Mouse (Mus musculus) neural tube, embryonic 14.5 days (tissue): ENCODE measurements around the gene Macf1. TPM values are rescaled to one million over a fixed set of nuclear protein-coding genes. Genes with fewer than 3 reads are reported as not detected.

ENCODE experiments used
- ATAC-seq: fragments of 200-750 bp; cut with Nextera tagmentation; 2 replicates; pipeline ENCODE4 v1.8.0; 2017; ENCODE audit warnings: low read depth, mild to moderate bottlenecking, moderate TSS enrichment, moderate library complexity
- H3K27ac ChIP-seq: fragments of 300-500 bp; sonication (generic); 2 replicates; pipeline ENCODE4 v1.5.1; 2014; ENCODE audit warnings: low read depth, mild to moderate bottlenecking, control low read depth, low read length, moderate library complexity, mixed read lengths
- H3K27me3 ChIP-seq: fragments of 300-500 bp; sonication (generic); 2 replicates; pipeline ENCODE4 v1.6.1; 2014; ENCODE audit warnings: low read length; ENCODE audit not compliant: control insufficient read depth, insufficient read depth
- H3K36me3 ChIP-seq: fragments of 300-500 bp; sonication (generic); 2 replicates; pipeline ENCODE4 v1.6.1; 2014; ENCODE audit warnings: low read length, mixed read lengths; ENCODE audit not compliant: control insufficient read depth, insufficient read depth
- H3K4me1 ChIP-seq: fragments of 300-500 bp; sonication (generic); 2 replicates; pipeline ENCODE4 v1.6.1; 2014; ENCODE audit warnings: low read length; ENCODE audit not compliant: control insufficient read depth, insufficient read depth
- H3K4me2 ChIP-seq: fragments of 300-500 bp; sonication (generic); 2 replicates; pipeline ENCODE4 v1.6.1; 2014; ENCODE audit warnings: mild to moderate bottlenecking, low read depth, low read length, control low read depth
- H3K4me3 ChIP-seq: fragments of 300-500 bp; sonication (generic); 2 replicates; pipeline ENCODE4 v1.5.1; 2014; ENCODE audit warnings: low read depth, low read length, control low read depth, mixed read lengths
- H3K9ac ChIP-seq: fragments of 300-500 bp; sonication (generic); replicated peaks from 2 replicates; pipeline ENCODE4 v1.6.1; 2014; ENCODE audit warnings: low read depth, mild to moderate bottlenecking, control low read depth, low read length, mixed read lengths
- H3K9me3 ChIP-seq: fragments of 300-500 bp; sonication (generic); 2 replicates; pipeline ENCODE4 v1.6.1; 2016; ENCODE audit warnings: low read length; ENCODE audit not compliant: control insufficient read depth
- WGBS: fragments of 180-500 bp; shearing (Covaris S2); extraction: QIAGEN DNeasy Blood & Tissue Kit; methylation state at CpG from one replicate; pipeline ENCODE4 v1.1.7; 2014; 5-methylcytosine and 5-hydroxymethylcytosine counted together
- polyA plus RNA-seq: library from polyadenylated mRNA; unstranded; fragments of >200 nt; fragmentation: Nextera tagmentation; extraction: Ambion mirVana; gene quantifications from 2 replicates; pipeline ENCODE4 v1.2.1, GENCODE M21; 2014

Macf1 gene
- polyA plus RNA-seq, 1 experiment from 2014 or later: 144 TPM

GRCm38 (mm10) chr4:123426429-123427080, 257.6 kb downstream of the Macf1 start:
- no peak overlapping the region for H3K9ac ChIP-seq
- H3K4me1 ChIP-seq: 0 out of 2 replicates have a peak, but pooled peaks cover 6% of the 10 kb centered on the region
- H3K4me2 ChIP-seq: no peak overlapping the region
- H3K36me3 ChIP-seq: peaks cover 8% of the 10 kb centered on the region; the same call in 1 of the 2 replicates
- H3K27ac ChIP-seq: no peak overlapping the region; the same call in 1 of the 2 replicates
- no peaks in the 10 kb centered on the region for H3K27me3 ChIP-seq
- 91% methylated on average over 10 of the region's 10 CpGs for WGBS
- no peaks in the 10 kb centered on the region for H3K9me3 ChIP-seq
- no peak for ATAC-seq
- no peak overlapping the region for H3K4me3 ChIP-seq

- Histone ChIP-seq H3K27me3 (no peaks in the 10 kb centered on the region), H3K9me3 (no peaks in the 10 kb centered on the region), H3K4me3 (no peak overlapping the region), H3K36me3 (peaks cover 8% of the 10 kb centered on the region; the same call in 1 of the 2 replicates), H3K4me1 (0 out of 2 replicates have a peak, but pooled peaks cover 6% of the 10 kb centered on the region), H3K27ac (no peak overlapping the region), H3K9ac (no peak overlapping the region), H3K4me2 (no peak overlapping the region)
- ATAC-seq: no peak
- 91% methylated on average over 1 of the region's 1 CpGs for WGBS
Measured at GRCm38 (mm10) chr4:123425672-123426272, 258.4 kb downstream of the Macf1 start.

DNA sequence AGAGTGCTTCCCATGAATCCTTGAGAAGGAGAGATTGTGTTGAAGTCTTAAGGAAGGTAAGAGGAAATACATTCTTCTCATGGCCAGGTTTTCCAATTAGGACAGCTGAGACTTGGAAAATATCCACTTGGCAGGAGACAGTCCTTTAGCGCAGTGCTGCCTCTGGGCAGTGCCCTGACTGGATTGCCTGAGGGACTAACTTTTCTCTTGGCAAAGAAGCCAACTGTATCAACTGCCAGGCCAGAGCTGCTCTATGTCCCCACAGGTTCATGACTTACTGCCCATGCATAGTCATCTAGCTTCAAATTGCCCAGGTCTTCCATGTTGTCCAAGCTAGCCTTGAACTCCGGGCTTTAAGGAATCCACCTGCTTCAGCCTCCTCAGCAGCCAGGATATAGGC, 260.1 kb downstream of the Macf1 start:
- 0 out of 2 replicates have a peak, but pooled peaks cover 6% of the 10 kb centered on the region for H3K4me1 ChIP-seq
- no peak overlapping the region for H3K4me3 ChIP-seq
- ATAC-seq: no peak
- H3K9me3 ChIP-seq: no peaks in the 10 kb centered on the region
- H3K27me3 ChIP-seq: no peaks in the 10 kb centered on the region
- no peak overlapping the region for H3K4me2 ChIP-seq
- 94% methylated on average over 2 of the region's 2 CpGs for WGBS
- no peak overlapping the region for H3K9ac ChIP-seq
- no peak overlapping the region for H3K27ac ChIP-seq
- peaks cover 4% of the 10 kb centered on the region; the same call in 1 of the 2 replicates for H3K36me3 ChIP-seq

GRCm38 (mm10) chr4:123422828-123423227, 261.3 kb downstream of the Macf1 start:
- WGBS: 49% methylated on average over 6 of the region's 6 CpGs
- no peak for ATAC-seq
- H3K36me3 ChIP-seq: peaks cover 4% of the 10 kb centered on the region; the same call in 1 of the 2 replicates
- no peak overlapping the region for H3K4me2 ChIP-seq
- H3K4me3 ChIP-seq: no peak overlapping the region
- no peaks in the 10 kb centered on the region for H3K9me3 ChIP-seq
- H3K9ac ChIP-seq: no peak overlapping the region
- no peak overlapping the region for H3K27ac ChIP-seq
- H3K27me3 ChIP-seq: no peaks in the 10 kb centered on the region
- 0 out of 2 replicates have a peak, but pooled peaks cover 6% of the 10 kb centered on the region for H3K4me1 ChIP-seq

DNA sequence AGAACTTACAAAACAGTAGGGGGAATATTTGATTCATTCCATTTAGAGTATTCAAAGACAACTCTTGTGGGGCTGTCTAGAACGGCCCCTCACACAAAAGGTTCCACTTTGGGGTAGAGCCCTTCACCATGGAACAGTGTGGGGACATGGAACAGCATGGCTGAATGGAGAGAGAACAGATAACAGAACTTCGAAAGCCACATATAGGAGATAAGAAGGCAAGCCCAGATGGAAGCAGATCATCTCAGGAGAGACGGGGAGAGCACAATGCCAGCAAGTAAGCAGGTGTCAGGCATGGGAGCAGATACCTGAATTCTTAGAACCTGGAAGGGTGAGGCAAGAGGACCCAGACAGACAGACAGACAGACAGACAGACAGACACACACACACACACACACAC, 266.1 kb downstream of the Macf1 start:
- 94% methylated on average over 3 of the region's 3 CpGs for WGBS
- Histone ChIP-seq H3K9me3 (no peaks in the 10 kb centered on the region), H3K4me2 (no peak overlapping the region), H3K4me3 (no peak overlapping the region), H3K9ac (no peak overlapping the region), H3K27me3 (no peaks in the 10 kb centered on the region), H3K4me1 (0 out of 2 replicates have a peak, but pooled peaks cover 5% of the 10 kb centered on the region), H3K36me3 (no peaks in the 10 kb centered on the region), H3K27ac (no peak overlapping the region)
- no peak for ATAC-seq

DNA sequence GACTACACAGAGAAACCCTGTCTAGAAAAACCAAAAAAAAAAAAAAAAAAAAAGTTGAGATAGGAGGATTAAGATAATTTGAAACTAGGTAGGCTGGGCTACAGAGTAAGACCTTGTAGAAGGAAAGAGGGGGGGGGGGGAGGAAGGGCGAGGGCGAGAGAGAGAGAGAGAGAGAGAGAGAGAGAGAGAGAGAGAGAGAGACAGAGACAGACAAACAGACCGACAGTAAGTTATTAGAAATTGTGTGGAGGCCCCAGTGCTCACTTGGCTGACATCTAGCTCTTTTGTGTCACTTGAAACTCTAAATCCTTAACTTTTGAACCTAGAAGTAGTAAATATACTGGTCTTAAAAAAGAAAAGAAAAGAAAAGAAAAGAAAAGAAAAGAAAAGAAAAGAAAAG, 266.7 kb downstream of the Macf1 start:
- Histone ChIP-seq H3K4me1 (peaks cover 2% of the 10 kb centered on the region), H3K9me3 (no peaks in the 10 kb centered on the region), H3K27ac (no peak overlapping the region), H3K27me3 (no peaks in the 10 kb centered on the region), H3K9ac (no peak overlapping the region), H3K4me2 (no peak overlapping the region), H3K36me3 (no peaks in the 10 kb centered on the region), H3K4me3 (no peak overlapping the region)
- ATAC-seq: no peak
- 82% methylated on average over 3 of the region's 3 CpGs for WGBS

GRCm38 (mm10) chr4:123416829-123417228, 267.3 kb downstream of the Macf1 start:
- H3K4me3 ChIP-seq: no peak overlapping the region
- WGBS: 89% methylated on average over 2 of the region's 2 CpGs

DNA sequence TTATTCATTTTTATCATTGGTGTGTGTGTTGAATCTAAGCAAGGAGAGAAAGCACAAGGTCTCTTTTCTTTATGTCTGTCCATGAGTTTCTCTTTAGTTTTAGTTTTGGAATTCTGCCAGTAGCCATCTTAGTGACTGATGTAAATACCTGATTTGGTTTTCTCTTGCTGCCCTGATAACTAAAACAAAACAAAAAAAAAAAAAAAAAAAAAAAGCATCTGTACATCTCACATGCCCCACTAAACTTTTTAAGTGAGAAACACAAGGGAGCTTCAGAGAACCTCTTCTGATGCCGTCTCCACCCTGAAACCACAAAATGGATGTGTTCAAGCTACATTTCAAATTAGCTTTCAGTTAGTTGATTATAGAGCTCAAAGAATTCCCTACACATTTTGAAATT, 268.6 kb downstream of the Macf1 start:
- Histone ChIP-seq H3K9ac (no peak overlapping the region), H3K36me3 (no peaks in the 10 kb centered on the region), H3K9me3 (no peaks in the 10 kb centered on the region), H3K4me1 (peaks cover 6% of the 10 kb centered on the region), H3K4me3 (no peak overlapping the region), H3K4me2 (no peak overlapping the region), H3K27me3 (no peaks in the 10 kb centered on the region), H3K27ac (no peak overlapping the region)
- ATAC-seq: no peak
- 97% methylated on average over 1 of the region's 1 CpGs for WGBS

More at GRCm38 (mm10) chr4:123416829-123417228, 267.3 kb downstream of the Macf1 start:
- Histone ChIP-seq H3K4me2 (no peak overlapping the region), H3K9me3 (no peaks in the 10 kb centered on the region), H3K36me3 (no peaks in the 10 kb centered on the region), H3K27ac (no peak overlapping the region), H3K9ac (no peak overlapping the region), H3K4me1 (peaks cover 4% of the 10 kb centered on the region), H3K27me3 (no peaks in the 10 kb centered on the region)
- no peak for ATAC-seq

DNA sequence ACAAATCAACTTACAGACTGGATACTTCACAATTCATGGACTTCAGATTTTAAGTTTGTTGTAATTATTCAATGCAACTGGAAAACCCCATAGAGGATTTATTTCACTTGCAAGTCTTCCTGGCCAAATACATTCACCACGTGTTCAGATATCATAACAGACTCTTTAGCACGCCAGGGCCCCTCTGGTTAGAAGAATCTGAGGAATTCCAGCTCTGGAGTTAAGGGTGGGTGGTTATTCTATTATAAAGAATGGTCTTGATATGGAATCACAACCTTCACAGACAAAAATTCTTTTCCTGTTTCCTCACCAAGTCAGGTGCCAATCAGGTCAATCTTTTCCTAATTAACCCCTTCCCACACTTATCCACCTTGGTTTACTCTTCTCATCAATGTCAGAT, 270.3 kb downstream of the Macf1 start:
- Histone ChIP-seq H3K27me3 (no peaks in the 10 kb centered on the region), H3K9ac (no peak overlapping the region), H3K9me3 (no peaks in the 10 kb centered on the region), H3K36me3 (no peaks in the 10 kb centered on the region), H3K4me1 (peaks cover 23% of the 10 kb centered on the region), H3K4me3 (no peak overlapping the region), H3K27ac (no peak overlapping the region), H3K4me2 (no peak overlapping the region)
- no peak for ATAC-seq
- WGBS: 74% methylated on average over 2 of the region's 2 CpGs
